Mouse (Mus musculus): ENCODE measurements around the gene Nprl2.

Nprl2 gene

GRCm38 (mm10) chr9:107578587-107578986 lies 36.6 kb downstream of the Nprl2 start, which contains the start of gene Naa80:
Gene Naa80, plus strand, starts transcription at chr9:107578887.
- no peak for DNase-seq

GRCm38 (mm10) chr9:107579023-107579900 lies 37.2 kb downstream of the Nprl2 start:
- DNase-seq: no peak

- peak; percentile 92 to 94 for DNase-seq
These were observed 38.7 kb downstream of the Nprl2 start, which contains the start of gene Hyal3 for GRCm38 (mm10) chr9:107580501-107581317. Gene Hyal3, plus strand, starts transcription at chr9:107580818.

GRCm38 (mm10) chr9:107581584-107581983 lies 39.6 kb downstream of the Nprl2 start:
- DNase-seq: no peak

GRCm38 (mm10) chr9:107582509-107583062 lies 40.6 kb downstream of the Nprl2 start:
- DNase-seq: no peak

GRCm38 (mm10) chr9:107583174-107583573 lies 41.1 kb downstream of the Nprl2 start:
- DNase-seq: no peak

GRCm38 (mm10) chr9:107586504-107586903 lies 44.5 kb downstream of the Nprl2 start:
- DNase-seq: no peak

- peak; percentile 95 to 98 for DNase-seq
These were observed 45.2 kb downstream of the Nprl2 start, which contains the start of gene Ifrd2 for GRCm38 (mm10) chr9:107586974-107587832. Gene Ifrd2, plus strand, starts transcription at chr9:107587642.

- no peak for DNase-seq
These were observed 46.0 kb downstream of the Nprl2 start for GRCm38 (mm10) chr9:107587833-107588639.

- peak in 1 of 2 experiments; percentile 33 for DNase-seq
These were observed 48.2 kb downstream of the Nprl2 start for GRCm38 (mm10) chr9:107590058-107590772.

- DNase-seq: no peak
These were observed 48.7 kb downstream of the Nprl2 start for GRCm38 (mm10) chr9:107590773-107591060.

GRCm38 (mm10) chr9:107593101-107593976 lies 51.3 kb downstream of the Nprl2 start:
- DNase-seq: peak; percentile 90 to 94

GRCm38 (mm10) chr9:107594281-107595062 lies 52.4 kb downstream of the Nprl2 start:
- DNase-seq: no peak

Measured in cerebellum, postnatal 10 days (tissue).